Mouse (Mus musculus) forebrain, embryonic 10.5 days (tissue): Measurements from ENCODE around the gene Cdh23. TPM values are rescaled to one million over a fixed set of nuclear protein-coding genes. Genes with fewer than 3 reads are reported as not detected.

ENCODE experiments used
- DNase-seq: peaks from one replicate; pipeline ENCODE4 v3.0.0-alpha.2; 2017; ENCODE audit warnings: low spot score; ENCODE audit errors: extremely low spot score
- H3K27ac ChIP-seq: fragments of 300-500 bp; sonication (generic); 2 replicates; pipeline ENCODE4 v1.5.1; 2016; ENCODE audit warnings: mild to moderate bottlenecking
- H3K27me3 ChIP-seq: fragments of 300-500 bp; sonication (generic); 2 replicates; pipeline ENCODE4 v1.6.1; 2016; ENCODE audit warnings: mild to moderate bottlenecking; ENCODE audit not compliant: poor library complexity, severe bottlenecking
- H3K36me3 ChIP-seq: fragments of 300-500 bp; sonication (generic); replicated peaks from 2 replicates; pipeline ENCODE4 v1.6.1; 2016; ENCODE audit warnings: mild to moderate bottlenecking, moderate library complexity
- H3K4me1 ChIP-seq: fragments of 300-500 bp; sonication (generic); 2 replicates; pipeline ENCODE4 v1.6.1; 2016
- H3K4me3 ChIP-seq: fragments of 300-500 bp; sonication (generic); 2 replicates; pipeline ENCODE4 v1.5.1; 2016; ENCODE audit warnings: mild to moderate bottlenecking, moderate library complexity
- H3K9me3 ChIP-seq: fragments of 300-500 bp; sonication (generic); 2 replicates; pipeline ENCODE4 v1.6.1; 2016; ENCODE audit warnings: mild to moderate bottlenecking, moderate library complexity
- WGBS: fragments of 180-500 bp; shearing (Covaris S2); methylation state at CpG from one replicate; pipeline ENCODE4 v1.1.7; 2016; 5-methylcytosine and 5-hydroxymethylcytosine counted together
- polyA plus RNA-seq: library from polyadenylated mRNA; unstranded; fragments of >200 nt; fragmentation: Nextera tagmentation; extraction: Ambion mirVana; gene quantifications from 2 replicates; pipeline ENCODE4 v1.2.1, GENCODE M21; 2016

The Cdh23 gene
- polyA plus RNA-seq, 1 experiment from 2014 or later, result 0.32 TPM

DNA sequence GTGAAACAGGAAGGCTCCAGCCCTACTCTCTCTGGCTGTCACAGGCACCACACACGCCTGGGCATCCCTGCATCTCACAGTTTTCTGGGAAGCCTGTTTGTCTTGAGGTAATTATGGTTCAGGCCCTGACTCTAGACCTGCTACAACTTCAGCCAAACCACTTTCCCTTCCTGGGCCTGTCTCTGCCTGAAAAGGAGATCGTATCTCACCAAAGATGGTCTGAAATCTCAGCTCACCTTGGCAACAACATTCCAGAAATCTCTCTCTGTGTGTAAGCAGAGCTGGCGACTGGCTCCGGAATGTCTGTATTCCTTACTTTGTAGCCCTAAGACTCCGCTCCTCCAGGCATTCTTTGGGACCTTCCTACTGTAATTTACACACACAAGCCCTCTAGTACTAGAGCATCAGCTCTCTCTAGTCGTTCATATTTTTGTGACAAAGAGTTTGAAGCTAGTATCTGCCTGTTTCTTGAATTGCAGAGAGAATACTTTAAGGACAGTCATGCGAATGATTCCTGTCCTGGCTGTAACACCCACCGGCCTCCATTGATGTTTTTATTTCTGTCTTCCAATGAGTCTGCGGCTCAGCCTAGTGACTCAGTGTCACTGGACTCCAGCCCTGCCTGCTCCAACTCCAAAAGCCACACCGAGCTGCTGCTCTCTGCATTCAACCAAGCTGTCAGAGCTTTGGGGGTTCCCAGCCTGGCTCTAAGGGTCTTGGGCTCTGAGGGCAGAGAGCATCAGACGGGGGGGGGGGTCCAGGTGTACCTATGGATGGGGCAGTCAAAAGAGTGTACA lies 341.2 kb downstream of the Cdh23 start:
- Histone ChIP-seq H3K27ac (0 out of 2 replicates have a peak overlapping the region, but pooled peaks have one; percentile 44), H3K27me3 (no peaks in the 10 kb centered on the region), H3K4me3 (no peak overlapping the region), H3K4me1 (peaks cover 57% of the 10 kb centered on the region), H3K9me3 (no peaks in the 10 kb centered on the region), H3K36me3 (no peaks in the 10 kb centered on the region)
- no peak for DNase-seq
- 80% methylated on average over 11 of the region's 11 CpGs for WGBS

DNA sequence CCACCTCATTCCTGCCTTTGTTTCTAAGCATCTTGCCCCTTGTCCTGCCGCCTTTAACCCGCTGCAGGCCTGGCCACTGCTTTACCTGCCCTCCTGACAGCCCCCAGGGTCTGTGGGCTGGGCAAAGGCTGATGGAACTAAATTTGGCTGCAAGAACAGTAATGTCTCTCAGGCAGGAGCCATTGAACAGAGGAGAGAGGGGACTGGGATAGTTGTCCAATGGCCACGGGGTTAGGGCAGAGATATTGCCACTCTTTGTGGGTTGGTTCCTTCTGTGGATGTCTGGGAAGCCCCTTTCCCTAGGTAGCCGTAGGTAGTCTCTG lies 342.3 kb downstream of the Cdh23 start:
- WGBS, result 87% methylated on average over 4 of the region's 4 CpGs
- Histone ChIP-seq H3K4me3 (no peak overlapping the region), H3K36me3 (no peaks in the 10 kb centered on the region), H3K9me3 (no peaks in the 10 kb centered on the region), H3K27me3 (peaks cover 3% of the 10 kb centered on the region; the same call in 1 of the 2 replicates), H3K4me1 (peaks cover 65% of the 10 kb centered on the region), H3K27ac (peak overlapping the region; percentile 59)
- no peak for DNase-seq

DNA sequence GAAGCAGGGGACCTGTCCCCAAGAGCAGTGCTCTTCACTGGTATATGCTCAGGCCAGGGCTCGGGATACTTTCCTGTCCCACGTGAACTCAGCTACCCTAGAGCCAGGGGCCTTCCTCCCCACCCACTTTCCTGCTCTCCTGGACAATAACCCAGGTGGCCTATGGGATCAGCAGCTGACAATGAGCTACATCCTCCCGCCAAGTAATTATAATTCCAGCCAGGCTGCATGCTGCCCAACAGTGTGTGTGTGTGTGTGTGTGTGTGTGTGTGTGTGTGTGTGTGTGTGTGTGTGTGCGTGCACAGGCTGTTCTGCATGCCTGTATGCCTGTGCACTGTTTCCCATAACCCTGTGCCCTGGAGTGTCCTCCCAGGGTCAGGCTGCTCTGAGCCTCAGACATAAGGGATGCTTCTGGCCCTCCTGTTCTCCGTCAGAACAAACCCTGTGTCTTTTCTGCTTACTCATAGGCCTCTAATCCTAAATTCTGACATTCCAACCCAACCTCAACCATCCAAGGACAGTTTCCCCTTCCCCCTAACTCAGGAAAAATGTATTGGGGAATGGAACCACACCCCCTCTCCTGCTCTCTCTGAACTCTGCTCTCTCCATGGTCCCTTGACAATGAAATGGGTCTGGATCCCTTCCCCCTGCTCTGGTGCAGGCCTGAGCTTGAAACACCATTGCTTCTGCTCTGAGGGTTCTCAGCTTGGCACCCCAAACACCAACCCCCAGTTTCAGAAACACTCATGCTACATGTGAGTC lies 342.9 kb downstream of the Cdh23 start:
- Histone ChIP-seq H3K4me3 (no peak overlapping the region), H3K36me3 (no peaks in the 10 kb centered on the region), H3K9me3 (no peaks in the 10 kb centered on the region), H3K4me1 (peaks cover 67% of the 10 kb centered on the region), H3K27me3 (peaks cover 8% of the 10 kb centered on the region), H3K27ac (peak overlapping the region; percentile 59)
- WGBS, result 63% methylated on average over 5 of the region's 5 CpGs
- no peak for DNase-seq

DNA sequence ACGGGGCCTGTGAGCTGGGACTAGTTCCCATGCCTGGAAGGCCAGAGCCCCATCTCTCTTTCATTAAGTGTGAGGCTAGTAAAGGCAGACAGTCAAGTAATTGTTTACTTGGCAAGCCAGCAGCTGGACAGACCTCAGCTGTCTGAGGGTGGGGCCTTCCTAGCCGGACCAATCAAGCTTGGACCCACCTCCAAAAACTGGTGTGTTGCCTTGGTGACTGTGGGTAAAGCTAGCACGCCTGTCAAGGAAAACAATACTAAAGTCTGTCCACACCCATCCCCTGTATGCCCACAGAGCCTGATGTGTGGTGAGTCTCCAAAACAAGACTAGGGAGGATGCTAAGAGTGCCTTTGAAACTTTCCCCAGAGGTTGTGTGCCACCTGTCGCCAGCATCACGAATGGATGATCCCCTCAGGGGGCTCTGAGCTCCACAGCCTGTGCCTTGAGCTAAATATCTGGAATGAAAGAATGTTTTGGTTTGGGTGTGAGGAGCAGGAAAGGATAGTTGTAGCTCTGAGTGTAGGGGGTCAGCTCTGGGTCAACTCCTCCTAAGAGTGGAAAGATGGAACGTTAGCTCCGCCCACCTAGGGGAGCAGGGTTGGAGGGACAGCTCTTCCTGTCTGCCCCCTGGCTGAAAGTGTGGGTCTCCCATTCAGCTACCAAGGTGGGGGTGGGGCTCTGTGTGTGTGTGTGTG lies 344.4 kb downstream of the Cdh23 start:
- Histone ChIP-seq H3K4me1 (peaks cover 77% of the 10 kb centered on the region), H3K36me3 (no peaks in the 10 kb centered on the region), H3K4me3 (no peak overlapping the region), H3K27ac (peak overlapping the region; percentile 71), H3K27me3 (peaks cover 23% of the 10 kb centered on the region), H3K9me3 (no peaks in the 10 kb centered on the region)
- 35% methylated on average over 7 of the region's 7 CpGs for WGBS
- peak; percentile 28 for DNase-seq

DNA sequence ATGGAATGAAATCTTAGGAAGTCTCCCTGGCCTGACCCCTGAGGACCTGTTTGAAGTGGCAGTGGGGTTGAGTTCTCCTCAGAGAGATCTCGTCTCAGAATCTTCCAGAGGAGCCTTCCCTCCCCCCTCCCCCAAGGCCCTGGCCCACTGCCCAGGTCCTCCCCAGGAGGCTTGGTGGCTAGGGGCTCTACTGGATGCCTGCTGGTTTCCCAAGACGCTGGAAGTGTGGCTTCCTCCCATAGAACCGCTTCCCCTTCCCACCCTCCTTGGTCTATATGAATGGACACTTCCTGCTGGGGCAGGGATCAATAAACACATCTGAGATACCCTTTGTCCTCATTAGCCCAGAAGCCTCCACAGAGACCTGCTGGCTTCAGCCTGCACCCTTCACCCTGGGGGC lies 345.0 kb downstream of the Cdh23 start:
- Histone ChIP-seq H3K9me3 (no peaks in the 10 kb centered on the region), H3K27me3 (peaks cover 30% of the 10 kb centered on the region), H3K4me3 (no peak overlapping the region), H3K4me1 (peaks cover 83% of the 10 kb centered on the region), H3K27ac (peak overlapping the region; percentile 71), H3K36me3 (no peaks in the 10 kb centered on the region)
- no peak for DNase-seq
- WGBS, result 39% methylated on average over 3 of the region's 3 CpGs

DNA sequence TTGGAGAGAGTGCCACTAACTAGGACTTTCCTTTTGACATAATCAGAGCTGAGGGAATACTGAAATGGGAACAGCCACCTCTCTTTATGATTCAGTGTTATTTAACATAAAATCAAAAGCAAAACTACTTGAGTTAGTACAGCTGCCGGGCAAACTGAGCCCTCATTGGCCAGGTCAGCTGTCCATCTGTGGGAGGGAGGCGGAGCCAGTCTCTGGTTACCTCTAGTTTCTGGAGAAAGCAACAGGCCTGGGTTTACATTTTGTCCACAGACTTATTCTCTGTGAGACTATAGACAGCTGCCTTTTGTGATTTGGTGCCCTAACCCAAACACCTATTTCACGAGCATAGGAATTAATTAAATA lies 345.5 kb downstream of the Cdh23 start:
- DNase-seq, result peak; percentile 64
- peak overlapping the region; percentile 71; the same call in 1 of the 2 replicates for H3K27ac ChIP-seq
- peaks cover 35% of the 10 kb centered on the region for H3K27me3 ChIP-seq
- H3K4me1 ChIP-seq, result peaks cover 85% of the 10 kb centered on the region
- 57% methylated on average over 3 of the region's 3 CpGs for WGBS
- no peaks in the 10 kb centered on the region for H3K36me3 ChIP-seq
- H3K9me3 ChIP-seq, result no peaks in the 10 kb centered on the region
- H3K4me3 ChIP-seq, result no peak overlapping the region

DNA sequence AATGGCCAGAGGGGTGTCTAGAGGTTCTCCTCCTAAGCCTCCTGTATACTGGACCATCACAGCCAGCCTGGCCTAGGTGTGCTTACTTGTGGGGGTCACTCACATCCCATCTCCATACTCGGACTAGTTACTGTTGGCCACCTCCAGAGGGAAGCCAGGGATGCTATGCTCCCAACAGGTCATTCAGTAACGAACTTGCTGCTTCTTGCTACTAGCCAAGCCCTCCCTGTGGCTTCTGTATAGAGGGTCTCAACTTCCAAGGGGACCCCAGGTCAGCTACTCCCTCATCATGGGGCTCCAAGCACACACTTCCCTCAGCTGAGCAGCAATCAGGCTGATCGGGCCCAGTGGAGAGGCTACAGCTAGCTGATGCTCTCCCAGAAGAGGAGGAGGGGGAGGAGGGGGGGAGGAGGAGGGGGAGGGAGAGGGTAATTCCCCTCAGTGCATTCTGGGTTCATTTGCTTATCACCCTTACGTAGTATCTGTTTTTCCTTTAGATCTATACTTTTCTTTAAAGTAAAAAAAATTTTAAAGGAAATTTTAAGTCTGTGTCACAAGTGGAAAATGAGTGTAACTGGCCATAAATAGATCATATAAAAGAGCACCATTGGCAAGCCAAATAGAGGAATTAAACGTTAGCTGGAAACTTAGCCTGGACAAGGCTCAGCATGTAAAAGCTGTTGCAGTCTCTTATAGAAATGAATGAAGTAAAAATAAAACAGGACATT lies 346.0 kb downstream of the Cdh23 start:
- WGBS, result 51% methylated on average over 5 of the region's 5 CpGs
- peaks cover 87% of the 10 kb centered on the region for H3K4me1 ChIP-seq
- peak overlapping the region; percentile 30; the same call in 1 of the 2 replicates for H3K27ac ChIP-seq

DNA sequence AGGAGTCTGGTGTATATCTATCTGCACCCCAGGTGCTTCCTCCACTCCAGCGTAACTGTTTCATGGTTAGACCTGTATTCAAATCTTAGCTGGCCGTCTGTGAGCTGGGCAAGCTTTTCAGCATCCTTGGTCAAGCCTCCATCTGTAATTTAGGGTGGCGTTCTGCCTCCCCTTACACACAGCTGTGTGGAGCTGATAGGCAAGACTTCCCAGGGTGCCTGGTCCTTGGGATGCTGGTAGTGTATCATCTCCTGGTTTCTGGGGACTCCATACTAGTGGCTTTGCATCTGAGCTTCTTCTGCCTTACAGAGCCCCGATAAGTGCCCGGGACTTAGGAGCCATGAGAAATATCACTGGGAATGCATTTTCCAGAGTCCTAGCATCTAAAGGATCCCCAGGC lies 346.6 kb downstream of the Cdh23 start:
- no peak overlapping the region for H3K27ac ChIP-seq
- peaks cover 87% of the 10 kb centered on the region for H3K4me1 ChIP-seq
- H3K27me3 ChIP-seq, result peaks cover 35% of the 10 kb centered on the region
- DNase-seq, result no peak
- H3K36me3 ChIP-seq, result no peaks in the 10 kb centered on the region
- H3K4me3 ChIP-seq, result no peak overlapping the region
- WGBS, result 92% methylated on average over 5 of the region's 5 CpGs
- H3K9me3 ChIP-seq, result no peaks in the 10 kb centered on the region

More for the DNA sequence above, 346.0 kb downstream of the Cdh23 start:
- Histone ChIP-seq H3K4me3 (no peak overlapping the region), H3K27me3 (peaks cover 35% of the 10 kb centered on the region), H3K9me3 (no peaks in the 10 kb centered on the region), H3K36me3 (no peaks in the 10 kb centered on the region)
- DNase-seq, result no peak

DNA sequence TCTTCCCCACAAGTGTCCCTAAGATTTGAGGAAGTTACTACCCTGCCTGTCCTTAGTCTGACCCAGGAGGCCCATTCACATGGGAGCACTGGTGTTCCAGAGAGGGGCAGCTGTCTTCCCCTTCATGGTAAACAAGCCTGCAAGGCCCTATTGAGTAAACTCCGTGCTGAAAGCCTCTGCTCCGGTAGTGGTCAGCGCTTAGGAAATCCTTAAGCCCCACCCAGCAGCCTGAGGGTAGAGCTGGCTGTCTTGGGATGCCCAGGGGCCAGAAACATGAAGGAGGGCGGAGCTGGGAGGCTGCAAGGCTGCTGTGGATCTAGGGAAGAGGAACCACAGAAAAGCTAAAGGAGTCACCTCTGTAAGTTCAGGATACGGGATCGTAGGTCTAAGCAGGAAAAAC lies 347.2 kb downstream of the Cdh23 start:
- H3K36me3 ChIP-seq, result no peaks in the 10 kb centered on the region
- no peak for DNase-seq
- H3K27ac ChIP-seq, result no peak overlapping the region
- H3K4me3 ChIP-seq, result no peak overlapping the region
- no peaks in the 10 kb centered on the region for H3K9me3 ChIP-seq
- WGBS, result 32% methylated on average over 6 of the region's 6 CpGs
- peaks cover 35% of the 10 kb centered on the region for H3K27me3 ChIP-seq
- peaks cover 90% of the 10 kb centered on the region for H3K4me1 ChIP-seq

DNA sequence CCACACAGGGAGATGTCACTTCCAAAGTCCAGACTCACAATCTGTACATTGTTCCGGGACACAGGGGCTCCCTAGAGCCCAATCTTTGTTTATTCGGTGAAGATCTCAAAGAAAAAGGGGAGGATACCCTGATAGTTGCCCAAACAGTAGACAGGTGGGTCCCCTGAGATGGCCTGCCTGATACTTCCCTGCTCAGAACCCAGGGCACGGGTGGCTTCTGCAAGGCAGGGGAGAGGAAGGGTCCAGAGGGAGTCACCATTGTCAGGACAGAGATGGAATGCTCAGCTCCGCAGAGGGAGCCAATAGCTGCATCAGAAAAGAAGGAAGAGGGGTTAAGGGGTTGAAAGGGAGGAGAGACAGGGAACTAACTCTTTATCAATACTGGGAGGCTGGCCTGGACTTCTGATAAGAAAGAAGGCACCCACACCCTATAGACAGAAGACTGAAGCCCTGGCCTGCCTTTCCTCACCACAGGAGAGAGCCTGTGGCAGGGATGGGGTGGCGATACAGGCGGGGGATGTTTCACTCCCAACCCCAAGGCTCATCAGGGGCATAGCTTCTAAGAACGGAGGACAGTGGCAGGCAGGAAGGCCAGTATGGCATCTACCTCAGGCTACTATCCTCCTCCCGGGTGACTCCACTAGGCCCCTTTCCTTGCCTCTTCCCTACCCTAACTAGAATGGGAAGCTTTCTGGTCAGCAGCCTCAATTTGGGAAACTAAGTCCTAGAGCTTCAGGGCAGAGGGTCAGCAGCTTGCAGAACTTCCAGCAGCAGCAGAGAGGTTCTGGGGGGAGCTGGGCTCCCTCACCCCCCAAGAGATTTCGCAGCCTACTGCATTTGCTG lies 348.3 kb downstream of the Cdh23 start:
- peaks cover 35% of the 10 kb centered on the region for H3K27me3 ChIP-seq
- H3K4me1 ChIP-seq, result peaks cover 83% of the 10 kb centered on the region
- H3K36me3 ChIP-seq, result no peaks in the 10 kb centered on the region
- no peaks in the 10 kb centered on the region for H3K9me3 ChIP-seq
- DNase-seq, result no peak
- 24% methylated on average over 9 of the region's 9 CpGs for WGBS
- H3K27ac ChIP-seq, result no peak overlapping the region
- H3K4me3 ChIP-seq, result no peak overlapping the region

DNA sequence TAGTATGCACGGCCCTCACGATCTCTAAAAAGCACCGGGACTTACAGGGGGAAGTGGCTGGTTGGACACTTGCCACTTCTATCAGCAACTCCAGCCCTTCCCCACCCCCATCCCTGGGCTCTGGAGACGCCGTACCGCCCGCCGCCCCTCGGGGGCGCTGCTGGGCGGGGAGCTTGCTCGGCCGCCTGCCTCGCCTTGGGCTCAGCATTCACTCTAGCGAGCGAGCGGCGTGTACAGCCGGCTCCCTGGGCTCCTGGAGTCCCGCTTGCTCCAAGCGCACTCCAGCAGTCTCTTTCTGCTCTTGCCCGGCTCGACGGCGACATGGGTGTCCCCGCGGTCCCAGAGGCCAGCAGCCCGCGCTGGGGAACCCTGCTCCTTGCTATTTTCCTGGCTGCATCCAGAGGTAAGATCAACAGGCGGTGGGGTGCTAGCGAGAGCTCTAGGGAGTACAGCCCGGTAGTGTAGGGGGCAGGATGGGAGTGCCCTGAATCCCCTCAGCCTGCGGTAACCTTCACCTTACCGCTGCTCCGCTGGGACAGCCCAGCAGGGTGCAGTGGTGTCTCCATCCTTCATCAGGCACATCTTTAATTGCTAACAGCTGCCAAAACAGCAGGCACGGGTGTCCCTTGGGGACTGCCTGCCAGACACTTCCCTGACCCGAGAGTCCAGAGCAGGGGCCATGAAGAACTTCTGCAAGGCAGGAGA lies 349.4 kb downstream of the Cdh23 start, which contains the start of gene Vsir:
Gene Vsir, plus strand, starts transcription at position 151 of the 705 bp plus-strand sequence.
- Histone ChIP-seq H3K36me3 (no peaks in the 10 kb centered on the region), H3K4me3 (peak within 1 kb of the TSS; percentile 55), H3K4me1 (peaks cover 72% of the 10 kb centered on the region), H3K9me3 (no peaks in the 10 kb centered on the region), H3K27ac (peak within 1 kb of the TSS; percentile 79), H3K27me3 (peaks cover 35% of the 10 kb centered on the region)
- WGBS, result 0% methylated on average over 37 of the region's 37 CpGs
- DNase-seq, result peak; percentile 81
